Mouse (Mus musculus): ENCODE data around the gene Shmt1. TPM values are rescaled to one million over a fixed set of nuclear protein-coding genes. Genes with fewer than 3 reads are reported as not detected.

The Shmt1 gene
- polyA plus RNA-seq, 1 experiment from 2014 or later: 82.5 TPM

DNA sequence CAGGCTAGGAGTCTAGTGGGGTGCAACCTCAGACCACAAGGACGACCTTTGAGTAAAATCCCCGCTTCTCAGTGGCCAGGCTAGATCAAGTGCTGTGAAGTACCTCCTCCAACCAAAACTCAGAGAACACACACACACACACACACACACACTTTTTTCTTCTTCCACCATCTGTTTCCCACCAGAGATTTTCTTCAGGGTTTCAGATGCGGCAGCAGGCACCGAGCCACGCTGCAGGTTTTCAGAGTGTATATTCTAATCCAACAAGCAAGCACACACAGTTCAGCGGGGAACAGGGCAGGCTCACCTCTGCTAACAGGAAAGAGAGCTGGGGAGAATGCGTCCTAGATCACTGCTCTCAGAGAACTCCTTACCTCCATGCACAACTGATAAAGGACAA is 55.9 kb downstream of the Shmt1 start:
- Histone ChIP-seq H3K27ac (no peak overlapping the region), H3K36me3 (peaks cover 90% of the 10 kb centered on the region), H3K9me3 (no peaks in the 10 kb centered on the region), H3K27me3 (ENCODE audit: insufficient read depth, poor library complexity, severe bottlenecking) (no peaks in the 10 kb centered on the region), H3K4me3 (no peak overlapping the region), H3K4me1 (no peaks in the 10 kb centered on the region)
- DNase-seq (ENCODE audit: low spot score): no peak
- WGBS: 89% methylated on average over 7 of the region's 7 CpGs

DNA sequence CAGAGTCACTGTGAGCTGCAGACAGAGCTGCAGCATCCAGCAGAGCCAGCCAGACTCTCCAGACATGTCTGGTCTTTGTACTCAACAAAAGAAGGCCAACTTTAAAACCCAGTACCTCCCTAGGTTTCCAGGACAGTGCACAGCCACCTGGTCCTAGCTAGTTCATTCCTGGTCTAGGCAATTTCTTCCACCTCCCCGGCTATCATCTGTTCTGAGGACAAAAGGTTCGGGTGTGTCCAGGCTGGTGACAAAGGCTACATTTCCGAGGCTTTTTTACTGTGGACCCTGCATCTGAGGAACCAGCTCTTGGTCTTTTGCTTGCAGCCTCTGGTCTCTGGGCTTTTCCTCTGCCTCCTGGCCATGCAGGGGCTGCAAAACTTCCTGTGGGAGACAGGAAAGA is 71.2 kb downstream of the Shmt1 start:
- no peak for DNase-seq (ENCODE audit: low spot score)
- no peaks in the 10 kb centered on the region for H3K27me3 ChIP-seq (ENCODE audit: insufficient read depth, poor library complexity, severe bottlenecking)
- peaks cover 5% of the 10 kb centered on the region; the same call in 1 of the 2 replicates for H3K4me1 ChIP-seq
- WGBS: 81% methylated on average over 3 of the region's 3 CpGs
- H3K36me3 ChIP-seq: peaks cover 72% of the 10 kb centered on the region
- no peak overlapping the region for H3K27ac ChIP-seq
- H3K9me3 ChIP-seq: no peaks in the 10 kb centered on the region
- H3K4me3 ChIP-seq: no peak overlapping the region

Other genes with a start within 250 kb of the Shmt1 start
- 51.0 and 57.7 TPM in 2 replicates for gene Llgl1, start 112.0 kb downstream of the Shmt1 start, polyA plus RNA-seq (2016; fragmentation: Nextera tagmentation; extraction: Ambion mirVana)
- 80.4 and 103 TPM in 2 replicates for gene Flii, start 84.5 kb downstream of the Shmt1 start, polyA plus RNA-seq (2016; fragmentation: Nextera tagmentation; extraction: Ambion mirVana)
- 18.1 and 21.9 TPM in 2 replicates for gene Mief2, start 83.3 kb downstream of the Shmt1 start, polyA plus RNA-seq (2016; fragmentation: Nextera tagmentation; extraction: Ambion mirVana)
- 16.0 and 17.8 TPM in 2 replicates for gene Top3a, start 34.4 kb downstream of the Shmt1 start, polyA plus RNA-seq (2016; fragmentation: Nextera tagmentation; extraction: Ambion mirVana)
- gene Smcr8, start 34.2 kb downstream of the Shmt1 start, polyA plus RNA-seq (2016; fragmentation: Nextera tagmentation; extraction: Ambion mirVana): 6.5 and 6.7 TPM in 2 replicates
- gene Dhrs7b, start 18.9 kb upstream of the Shmt1 start, polyA plus RNA-seq (2016; fragmentation: Nextera tagmentation; extraction: Ambion mirVana): 36.6 and 40.9 TPM in 2 replicates
- 77.3 and 80.5 TPM in 2 replicates for gene Tmem11, start 67.6 kb upstream of the Shmt1 start, polyA plus RNA-seq (2016; fragmentation: Nextera tagmentation; extraction: Ambion mirVana)
- 25.5 and 28.6 TPM in 2 replicates for gene Natd1, start 103.0 kb upstream of the Shmt1 start, polyA plus RNA-seq (2016; fragmentation: Nextera tagmentation; extraction: Ambion mirVana)
- 86.5 and 91.3 TPM in 2 replicates for gene Map2k3, start 120.3 kb upstream of the Shmt1 start, polyA plus RNA-seq (2016; fragmentation: Nextera tagmentation; extraction: Ambion mirVana)
- 1.4 and 1.7 TPM in 2 replicates for gene Kcnj12, start 210.8 kb upstream of the Shmt1 start, polyA plus RNA-seq (2016; fragmentation: Nextera tagmentation; extraction: Ambion mirVana)